Mouse (Mus musculus): ENCODE measurements around the gene Rnf166.

Gene Rnf166

GRCm38 (mm10) chr8:122441326-122441725, 34.5 kb downstream of the Rnf166 start:
- no peak for DNase-seq (ENCODE audit: low spot score in 2 of 2)

- no peak for DNase-seq (ENCODE audit: low spot score in 2 of 2)
Measured at GRCm38 (mm10) chr8:122439336-122439735, 36.5 kb downstream of the Rnf166 start.

- DNase-seq (ENCODE audit: low spot score in 2 of 2), result no peak
Measured at GRCm38 (mm10) chr8:122437708-122438331, 38.0 kb downstream of the Rnf166 start.

GRCm38 (mm10) chr8:122436586-122437125, 39.2 kb downstream of the Rnf166 start:
- DNase-seq (ENCODE audit: low spot score in 2 of 2), result no peak

GRCm38 (mm10) chr8:122436146-122436545, 39.7 kb downstream of the Rnf166 start:
- DNase-seq (ENCODE audit: low spot score in 2 of 2), result no peak

GRCm38 (mm10) chr8:122435375-122435774, 40.5 kb downstream of the Rnf166 start:
- no peak for DNase-seq (ENCODE audit: low spot score in 2 of 2)

- no peak for DNase-seq (ENCODE audit: low spot score in 2 of 2)
Measured at GRCm38 (mm10) chr8:122433269-122433905, 42.5 kb downstream of the Rnf166 start.

- DNase-seq (ENCODE audit: low spot score in 2 of 2), result peak; percentile 63 to 70
Measured at GRCm38 (mm10) chr8:122432443-122433268, 43.2 kb downstream of the Rnf166 start, which contains the start of gene Cyba. Cyba (minus strand) TSS chr8:122432930.

- DNase-seq (ENCODE audit: low spot score in 2 of 2), result no peak
Measured at GRCm38 (mm10) chr8:122431694-122432442, 44.0 kb downstream of the Rnf166 start.

- DNase-seq (ENCODE audit: low spot score in 2 of 2), result no peak
Measured at GRCm38 (mm10) chr8:122430646-122431045, 45.2 kb downstream of the Rnf166 start.

GRCm38 (mm10) chr8:122430058-122430636, 45.7 kb downstream of the Rnf166 start:
- DNase-seq (ENCODE audit: low spot score in 2 of 2), result no peak

GRCm38 (mm10) chr8:122428163-122428562, 47.7 kb downstream of the Rnf166 start:
- no peak for DNase-seq (ENCODE audit: low spot score in 2 of 2)

- DNase-seq (ENCODE audit: low spot score in 2 of 2), result no peak
Measured at GRCm38 (mm10) chr8:122427607-122428006, 48.3 kb downstream of the Rnf166 start.

- no peak for DNase-seq (ENCODE audit: low spot score in 2 of 2)
Measured at GRCm38 (mm10) chr8:122426145-122426544, 49.7 kb downstream of the Rnf166 start.

- no peak for DNase-seq (ENCODE audit: low spot score in 2 of 2)
Measured at GRCm38 (mm10) chr8:122423659-122424058, 52.2 kb downstream of the Rnf166 start.

GRCm38 (mm10) chr8:122423217-122423616, 52.6 kb downstream of the Rnf166 start:
- no peak for DNase-seq (ENCODE audit: low spot score in 2 of 2)

- DNase-seq (ENCODE audit: low spot score in 2 of 2), result no peak
Measured at GRCm38 (mm10) chr8:122421376-122422070, 54.3 kb downstream of the Rnf166 start, which contains the start of gene Il17c. Il17c (plus strand) TSS chr8:122422020.

- DNase-seq (ENCODE audit: low spot score in 2 of 2), result no peak
Measured at GRCm38 (mm10) chr8:122419881-122420555, 55.8 kb downstream of the Rnf166 start.
